Mouse (Mus musculus) lung, adult 2 months (tissue): ENCODE data around the gene Gng10.

ENCODE experiments used
- CTCF ChIP-seq: fragments of 200-500 bp; IDR thresholded peaks from 2 replicates; pipeline ENCODE4 v1.5.1; 2011; ENCODE audit warnings: mild to moderate bottlenecking, low read length, control low read depth; ENCODE audit not compliant: insufficient read depth
- POLR2A ChIP-seq: fragments of 200-500 bp; IDR thresholded peaks from 2 replicates; pipeline ENCODE4 v1.6.1; 2011; ENCODE audit warnings: low read depth, mild to moderate bottlenecking, control low read depth, low read length, borderline replicate concordance; ENCODE audit errors: extremely low read depth

- no peak for TF ChIP-seq CTCF
- TF ChIP-seq POLR2A = no peak
Measured at GRCm38 (mm10) chr4:59062526-59062925, 27.6 kb downstream of the Gng10 start.
